Mouse (Mus musculus): ENCODE data around the gene Dram1. TPM values are rescaled to one million over a fixed set of nuclear protein-coding genes. Genes with fewer than 3 reads are reported as not detected.

Gene Dram1
- 76.0 and 77.0 TPM in 2 replicates for polyA plus RNA-seq (2012; ENCODE audit: insufficient read depth, insufficient read length, missing spikeins)

DNA sequence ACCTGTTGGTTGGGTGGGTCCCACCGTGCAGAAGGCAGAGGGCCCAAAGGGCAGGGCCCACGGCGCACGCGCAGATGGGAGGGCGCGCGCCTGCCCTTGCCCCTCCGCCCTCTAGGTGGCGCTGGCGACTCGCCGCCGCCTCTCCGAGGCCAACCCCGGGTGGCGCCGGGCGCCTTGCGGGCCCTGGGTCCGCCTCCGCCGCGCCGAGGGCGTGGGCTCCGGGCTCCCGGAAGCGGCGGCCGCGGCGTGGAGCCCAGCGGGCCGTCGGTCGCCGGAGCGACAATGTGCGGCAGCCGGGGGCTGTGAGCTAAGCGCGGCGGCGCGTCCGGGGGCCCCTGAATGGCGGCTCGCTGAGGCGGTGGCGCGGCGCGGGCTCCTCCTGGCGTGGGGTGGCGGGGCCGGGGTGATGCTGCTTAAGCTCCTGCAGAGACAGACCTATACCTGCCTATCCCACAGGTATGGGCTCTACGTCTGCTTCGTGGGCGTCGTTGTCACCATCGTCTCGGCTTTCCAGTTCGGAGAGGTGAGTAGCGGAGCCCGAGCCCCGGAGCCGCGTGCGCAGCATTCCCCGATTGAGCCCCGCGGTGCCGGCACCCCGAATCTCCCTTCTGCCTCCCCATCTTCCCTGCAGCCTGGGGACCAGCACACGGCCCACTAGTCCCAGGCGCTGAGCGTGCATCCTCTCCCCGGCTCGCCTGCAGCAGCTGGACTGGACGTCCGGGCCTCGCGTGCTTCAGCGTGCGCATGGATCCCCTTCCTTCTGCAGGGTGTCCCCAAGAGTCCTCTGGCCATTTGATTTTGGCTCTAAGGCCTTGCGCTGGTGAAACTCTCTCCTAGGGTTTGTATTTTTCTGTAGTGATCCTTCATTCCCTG is at the start of gene Dram1, which contains the start of gene Gnptab:
Gene Dram1, minus strand, starts transcription at position 68 of the 873 bp plus-strand sequence.
Gene Gnptab, plus strand, starts transcription at position 120 of the 873 bp plus-strand sequence.
- Histone ChIP-seq H3K27ac (ENCODE audit: insufficient read depth, low read depth, low read length) (peak within 1 kb of the TSS; percentile 50), H3K4me3 (ENCODE audit: insufficient read depth, low read length) (peak within 1 kb of the TSS; percentile 73), H3K4me1 (ENCODE audit: control insufficient read depth, insufficient read depth, low read length) (peaks cover 35% of the 10 kb centered on the region)
- TF ChIP-seq CTCF (IDR thresholded peaks at IDR 0.05; ENCODE audit: low read depth, low read length) (peak; percentile 21; the same call in 1 of the 2 replicates), POLR2A (IDR thresholded peaks at IDR 0.05; ENCODE audit: borderline replicate concordance, low read depth, low read length) (no peak)

- H3K4me1 ChIP-seq (ENCODE audit: control insufficient read depth, insufficient read depth, low read length) = peaks cover 4% of the 10 kb centered on the region
- H3K4me3 ChIP-seq (ENCODE audit: insufficient read depth, low read length) = no peak overlapping the region
- H3K27ac ChIP-seq (ENCODE audit: insufficient read depth, low read depth, low read length) = no peak overlapping the region
- no peak for TF ChIP-seq POLR2A (IDR thresholded peaks at IDR 0.05; ENCODE audit: borderline replicate concordance, low read depth, low read length)
- TF ChIP-seq CTCF (IDR thresholded peaks at IDR 0.05; ENCODE audit: low read depth, low read length) = no peak
Measured at GRCm38 (mm10) chr10:88427998-88428397, 49.1 kb upstream of the Dram1 start.

GRCm38 (mm10) chr10:88426896-88427295 is 48.0 kb upstream of the Dram1 start:
- H3K27ac ChIP-seq (ENCODE audit: insufficient read depth, low read depth, low read length) = no peak overlapping the region
- peaks cover 4% of the 10 kb centered on the region for H3K4me1 ChIP-seq (ENCODE audit: control insufficient read depth, insufficient read depth, low read length)
- TF ChIP-seq CTCF (IDR thresholded peaks at IDR 0.05; ENCODE audit: low read depth, low read length) = no peak
- no peak for TF ChIP-seq POLR2A (IDR thresholded peaks at IDR 0.05; ENCODE audit: borderline replicate concordance, low read depth, low read length)
- H3K4me3 ChIP-seq (ENCODE audit: insufficient read depth, low read length) = no peak overlapping the region

GRCm38 (mm10) chr10:88426158-88426816 is 47.4 kb upstream of the Dram1 start:
- TF ChIP-seq CTCF (IDR thresholded peaks at IDR 0.05; ENCODE audit: low read depth, low read length) (no peak), POLR2A (IDR thresholded peaks at IDR 0.05; ENCODE audit: borderline replicate concordance, low read depth, low read length) (no peak)
- Histone ChIP-seq H3K27ac (ENCODE audit: insufficient read depth, low read depth, low read length) (no peak overlapping the region), H3K4me1 (ENCODE audit: control insufficient read depth, insufficient read depth, low read length) (peaks cover 2% of the 10 kb centered on the region), H3K4me3 (ENCODE audit: insufficient read depth, low read length) (no peak overlapping the region)

- Histone ChIP-seq H3K27ac (ENCODE audit: insufficient read depth, low read depth, low read length) (peak overlapping the region; percentile 83), H3K4me1 (ENCODE audit: control insufficient read depth, insufficient read depth, low read length) (peaks cover 45% of the 10 kb centered on the region), H3K4me3 (ENCODE audit: insufficient read depth, low read length) (peak overlapping the region; percentile 36)
- no peak for TF ChIP-seq CTCF (IDR thresholded peaks at IDR 0.05; ENCODE audit: low read depth, low read length)
- no peak for TF ChIP-seq POLR2A (IDR thresholded peaks at IDR 0.05; ENCODE audit: borderline replicate concordance, low read depth, low read length)
Measured at GRCm38 (mm10) chr10:88420655-88421435, 42.0 kb upstream of the Dram1 start.

DNA sequence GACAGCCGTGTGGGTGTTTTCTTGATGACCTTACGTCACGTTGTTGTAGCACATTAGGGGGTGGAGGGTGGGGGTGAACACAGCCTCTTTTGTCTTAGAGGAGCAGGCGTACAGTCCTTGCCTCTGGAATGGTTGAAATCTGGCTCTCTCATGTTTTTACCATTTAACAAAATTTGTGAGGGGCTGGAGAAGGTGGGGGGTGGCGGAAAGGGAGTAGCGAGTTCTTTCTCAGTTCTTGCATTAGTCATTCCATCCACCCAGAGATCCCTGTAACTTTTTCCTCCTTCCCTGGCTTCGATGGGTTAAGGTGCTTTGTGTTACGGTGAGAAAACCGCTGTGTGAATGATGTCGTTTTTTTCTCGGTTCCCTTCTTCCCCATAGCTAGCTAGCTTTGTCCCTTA is 41.3 kb upstream of the Dram1 start:
- H3K4me3 ChIP-seq (ENCODE audit: insufficient read depth, low read length) = peak overlapping the region; percentile 36
- H3K4me1 ChIP-seq (ENCODE audit: control insufficient read depth, insufficient read depth, low read length) = peaks cover 45% of the 10 kb centered on the region
- no peak for TF ChIP-seq CTCF (IDR thresholded peaks at IDR 0.05; ENCODE audit: low read depth, low read length)
- TF ChIP-seq POLR2A (IDR thresholded peaks at IDR 0.05; ENCODE audit: borderline replicate concordance, low read depth, low read length) = no peak
- peak overlapping the region; percentile 83 for H3K27ac ChIP-seq (ENCODE audit: insufficient read depth, low read depth, low read length)

DNA sequence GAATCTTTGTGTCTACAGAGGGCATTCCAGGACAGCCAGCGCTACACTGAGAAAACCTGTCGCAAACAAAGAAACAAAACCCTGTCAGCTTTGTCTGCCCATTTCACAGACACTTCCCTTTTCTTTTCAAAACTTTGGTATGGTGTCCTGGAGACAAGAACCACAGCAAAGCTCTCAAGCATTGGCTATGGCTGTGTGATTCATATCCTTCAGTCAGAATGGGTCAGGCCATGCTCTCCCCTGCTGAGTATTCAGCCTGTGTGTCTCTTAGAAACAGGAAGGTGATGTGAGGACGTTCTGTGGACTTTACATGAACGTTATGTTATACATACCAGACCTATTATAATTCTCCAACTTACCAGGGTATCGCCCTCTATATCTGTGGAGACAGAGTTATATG is 38.8 kb upstream of the Dram1 start:
- H3K27ac ChIP-seq (ENCODE audit: insufficient read depth, low read depth, low read length) = peak overlapping the region; percentile 85
- H3K4me3 ChIP-seq (ENCODE audit: insufficient read depth, low read length) = no peak overlapping the region
- TF ChIP-seq POLR2A (IDR thresholded peaks at IDR 0.05; ENCODE audit: borderline replicate concordance, low read depth, low read length) = no peak
- no peak for TF ChIP-seq CTCF (IDR thresholded peaks at IDR 0.05; ENCODE audit: low read depth, low read length)
- H3K4me1 ChIP-seq (ENCODE audit: control insufficient read depth, insufficient read depth, low read length) = peaks cover 45% of the 10 kb centered on the region

DNA sequence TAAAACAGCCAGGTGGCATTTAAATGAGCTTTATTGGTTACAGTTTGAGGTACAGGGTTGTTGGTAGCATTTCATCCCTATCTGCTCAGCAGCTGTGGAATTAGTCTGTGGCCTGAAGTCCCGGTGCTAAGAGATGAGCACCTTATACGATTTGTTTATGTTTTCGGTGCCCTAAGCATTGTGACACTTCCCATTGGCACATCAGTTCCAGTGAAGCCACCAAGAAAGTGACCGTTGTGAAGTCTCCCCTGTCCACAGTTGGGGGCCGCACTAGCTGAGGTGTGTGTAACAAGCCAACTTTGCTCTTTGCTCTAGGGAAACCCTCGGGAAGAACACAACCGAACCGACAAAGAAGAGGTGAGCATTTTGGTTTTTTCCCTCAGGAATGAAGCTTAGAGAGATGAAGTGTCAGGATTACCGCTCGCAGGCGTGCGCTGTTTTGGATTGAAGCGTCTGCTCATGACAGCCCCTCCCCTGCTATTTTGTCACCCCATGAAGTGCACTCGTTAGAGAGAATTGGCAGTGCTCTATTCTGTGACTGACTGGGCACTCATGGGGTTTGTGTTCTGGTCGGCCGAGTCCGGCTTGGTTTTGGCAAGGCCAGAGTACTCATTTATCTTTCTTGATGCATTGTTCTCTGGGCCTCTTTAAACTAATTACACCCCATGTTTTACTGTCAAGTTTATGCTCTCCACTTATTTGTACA is 33.6 kb upstream of the Dram1 start:
- Histone ChIP-seq H3K4me1 (ENCODE audit: control insufficient read depth, insufficient read depth, low read length) (peaks cover 37% of the 10 kb centered on the region), H3K4me3 (ENCODE audit: insufficient read depth, low read length) (no peak overlapping the region), H3K27ac (ENCODE audit: insufficient read depth, low read depth, low read length) (no peak overlapping the region)
- no peak for TF ChIP-seq POLR2A (IDR thresholded peaks at IDR 0.05; ENCODE audit: borderline replicate concordance, low read depth, low read length)
- TF ChIP-seq CTCF (IDR thresholded peaks at IDR 0.05; ENCODE audit: low read depth, low read length) = no peak

DNA sequence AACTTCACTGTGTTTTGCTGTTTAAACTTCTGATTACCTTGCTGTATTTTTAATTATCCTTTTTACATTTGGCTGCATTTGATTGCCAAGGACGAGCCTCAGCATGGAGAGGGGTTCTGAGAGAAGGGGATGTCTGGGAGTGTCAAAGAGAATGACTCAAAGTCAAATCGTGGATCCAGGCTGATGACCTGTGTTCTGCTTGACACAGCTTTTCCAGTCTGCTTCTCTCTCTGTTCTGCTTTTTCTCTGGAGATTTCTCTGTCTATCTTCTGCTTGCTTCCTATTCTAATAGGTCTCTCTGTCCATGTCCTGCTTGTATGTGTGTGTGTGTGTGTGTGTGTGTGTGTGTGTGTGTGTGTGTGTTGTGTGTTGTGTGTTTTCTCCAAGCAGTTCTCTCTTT is 30.9 kb upstream of the Dram1 start:
- H3K4me1 ChIP-seq (ENCODE audit: control insufficient read depth, insufficient read depth, low read length) = peaks cover 48% of the 10 kb centered on the region
- H3K4me3 ChIP-seq (ENCODE audit: insufficient read depth, low read length) = no peak overlapping the region
- TF ChIP-seq CTCF (IDR thresholded peaks at IDR 0.05; ENCODE audit: low read depth, low read length) (no peak), POLR2A (IDR thresholded peaks at IDR 0.05; ENCODE audit: borderline replicate concordance, low read depth, low read length) (no peak)
- peak overlapping the region; percentile 66 for H3K27ac ChIP-seq (ENCODE audit: insufficient read depth, low read depth, low read length)
